Mouse (Mus musculus): Measurements from ENCODE around the gene Gbx1.

Gbx1 gene

GRCm38 (mm10) chr5:24525360-24526189 is 1.4 kb downstream of the Gbx1 start:
- in situ Hi-C loops (cut with MboI): no loop called here

- in situ Hi-C loops (cut with MboI): no loop called here
Measured at GRCm38 (mm10) chr5:24524522-24524921, 2.5 kb downstream of the Gbx1 start.

GRCm38 (mm10) chr5:24523806-24524205 is 3.2 kb downstream of the Gbx1 start:
- in situ Hi-C loops (cut with MboI): no loop called here

- in situ Hi-C loops (cut with MboI): no loop called here
Measured at GRCm38 (mm10) chr5:24521366-24521765, 5.6 kb downstream of the Gbx1 start.

- in situ Hi-C loops (cut with MboI): no loop called here
Measured at GRCm38 (mm10) chr5:24512271-24512670, 14.7 kb downstream of the Gbx1 start.

- in situ Hi-C loops (cut with MboI): no loop called here
Measured at GRCm38 (mm10) chr5:24510635-24511034, 16.4 kb downstream of the Gbx1 start.

GRCm38 (mm10) chr5:24508406-24508805 is 18.6 kb downstream of the Gbx1 start:
- in situ Hi-C loops (cut with MboI): no loop called here

- in situ Hi-C loops (cut with MboI): no loop called here
Measured at GRCm38 (mm10) chr5:24505513-24505912, 21.5 kb downstream of the Gbx1 start.

GRCm38 (mm10) chr5:24502786-24503185 is 24.2 kb downstream of the Gbx1 start:
- in situ Hi-C loops (cut with MboI): no loop called here

GRCm38 (mm10) chr5:24500851-24501250 is 26.2 kb downstream of the Gbx1 start:
- in situ Hi-C loops (cut with MboI): no loop called here

- in situ Hi-C loops (cut with MboI): no loop called here
Measured at GRCm38 (mm10) chr5:24499113-24499512, 27.9 kb downstream of the Gbx1 start.

GRCm38 (mm10) chr5:24497526-24497925 is 29.5 kb downstream of the Gbx1 start:
- in situ Hi-C loops (cut with MboI): no loop called here

GRCm38 (mm10) chr5:24496756-24497155 is 30.2 kb downstream of the Gbx1 start:
- in situ Hi-C loops (cut with MboI): no loop called here

- in situ Hi-C loops (cut with MboI): no loop called here
Measured at GRCm38 (mm10) chr5:24495019-24495418, 32.0 kb downstream of the Gbx1 start.

GRCm38 (mm10) chr5:24492546-24493285 is 34.3 kb downstream of the Gbx1 start:
- in situ Hi-C loops (cut with MboI): no loop called here

- in situ Hi-C loops (cut with MboI): no loop called here
Measured at GRCm38 (mm10) chr5:24490413-24490920, 36.5 kb downstream of the Gbx1 start.

GRCm38 (mm10) chr5:24486738-24487137 is 40.3 kb downstream of the Gbx1 start:
- in situ Hi-C loops (cut with MboI): no loop called here

GRCm38 (mm10) chr5:24486097-24486496 is 40.9 kb downstream of the Gbx1 start:
- in situ Hi-C loops (cut with MboI): no loop called here

- in situ Hi-C loops (cut with MboI): no loop called here
Measured at GRCm38 (mm10) chr5:24484963-24485362, 42.0 kb downstream of the Gbx1 start.

GRCm38 (mm10) chr5:24483326-24483725 is 43.7 kb downstream of the Gbx1 start:
- in situ Hi-C loops (cut with MboI): no loop called here

- in situ Hi-C loops (cut with MboI): no loop called here
Measured at GRCm38 (mm10) chr5:24482247-24483079, 44.5 kb downstream of the Gbx1 start.

GRCm38 (mm10) chr5:24481647-24482046 is 45.4 kb downstream of the Gbx1 start:
- in situ Hi-C loops (cut with MboI): no loop called here
